17 mouse cellular contexts compared by ENCODE assay signal in the genomic region with DNA sequence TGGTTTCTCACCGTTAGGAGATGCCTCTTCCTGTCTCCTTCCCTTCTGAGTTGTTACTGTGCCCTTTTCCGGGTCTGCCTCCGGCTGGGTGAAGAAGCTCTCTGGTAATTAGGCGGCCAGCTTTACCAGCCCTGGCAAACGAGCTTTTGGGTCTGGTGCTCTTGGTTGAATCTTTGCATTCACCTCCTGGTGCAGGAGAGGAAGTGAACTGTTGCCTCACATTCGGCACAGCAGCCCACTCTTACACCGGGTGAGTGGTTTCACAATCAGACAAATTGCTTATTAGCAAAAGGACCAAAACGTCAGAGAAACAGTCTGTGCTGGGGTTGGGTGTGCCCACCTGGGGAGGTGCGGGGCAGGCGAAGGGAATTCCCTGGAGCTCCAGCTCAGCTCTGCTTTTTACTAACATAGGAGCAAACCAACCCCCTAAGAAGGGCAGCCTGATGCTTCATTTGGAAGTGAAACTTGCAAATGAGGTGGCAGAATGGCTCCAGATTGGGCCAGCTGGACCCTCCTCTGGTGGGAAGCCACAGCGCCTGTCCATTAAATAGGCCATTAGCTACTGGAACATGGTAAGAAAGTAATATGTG. TPM values are rescaled to one million over a fixed set of nuclear protein-coding genes. Genes with fewer than 3 reads are reported as not detected.
DNase-seq lines count a peak whose midpoint lies in the region; ATAC-seq and TF ChIP-seq lines count a peak whose summit lies in the region.
"Had no signal": no experiment of that assay in that cellular context is flagged by ENCODE, and none has a peak within 500 bp of the region (broad histone marks: within the 10 kb centered on the region; RNA-seq: fewer than 3 reads in every experiment).

No protein-coding gene starts in this region.

- H3K27me3 ChIP-seq in thymus, adult 2 months (ENCODE audit: control insufficient read depth, insufficient read depth, low read length), result no peaks in the 10 kb centered on the region
- H3K27me3 ChIP-seq in hindbrain, postnatal 0 days (ENCODE audit: insufficient read depth, low read length), result no peaks in the 10 kb centered on the region
- H3K27me3 ChIP-seq in hindbrain, embryonic 16.5 days (replicated peaks; ENCODE audit: control insufficient read depth, insufficient read depth, low read length), result no peaks in the 10 kb centered on the region
- H3K27me3 ChIP-seq: forebrain, embryonic 12.5 days; midbrain, embryonic 12.5 days had no signal

- no peak overlapping the region for H3K4me3 ChIP-seq in thymus, adult 2 months (ENCODE audit: control insufficient read depth, insufficient read depth, low read length)
- H3K4me3 ChIP-seq in hindbrain, postnatal 0 days (ENCODE audit: low read length), result no peak overlapping the region
- H3K4me3 ChIP-seq in hindbrain, embryonic 16.5 days (ENCODE audit: low read length), result no peak overlapping the region
- H3K4me3 ChIP-seq: forebrain, embryonic 12.5 days; midbrain, embryonic 12.5 days had no signal

- 12% methylated on average over 11 of the region's 11 CpGs for WGBS in thymus, adult 2 months
- WGBS in hindbrain, postnatal 0 days, result 76% methylated on average over 11 of the region's 11 CpGs
- 75% methylated on average over 11 of the region's 11 CpGs for WGBS in hindbrain, embryonic 16.5 days

- H3K27ac ChIP-seq in thymus, adult 2 months (ENCODE audit: control insufficient read depth, insufficient read depth, low read length), result peak overlapping the region; percentile 22; the same call in 1 of the 2 replicates
- no peak overlapping the region for H3K27ac ChIP-seq in hindbrain, postnatal 0 days
- no peak overlapping the region for H3K27ac ChIP-seq in hindbrain, embryonic 16.5 days (ENCODE audit: low read depth, low read length)
- H3K27ac ChIP-seq: forebrain, embryonic 12.5 days; midbrain, embryonic 12.5 days had no signal

- no peaks in the 10 kb centered on the region for H3K9me3 ChIP-seq in hindbrain, postnatal 0 days (ENCODE audit: low read length)
- H3K9me3 ChIP-seq in hindbrain, embryonic 16.5 days (ENCODE audit: control insufficient read depth, low read length), result no peaks in the 10 kb centered on the region
- H3K9me3 ChIP-seq: forebrain, embryonic 12.5 days; midbrain, embryonic 12.5 days had no signal

- DNase-seq in thymus, adult 2 months, result peak; percentile 12
- no peak for DNase-seq in thymus, adult 18-20 months
- peak; percentile 40 to 47 for DNase-seq in natural killer cell, adult 2 months (ENCODE audit: low spot score in 2 of 2)
- DNase-seq in hindbrain, postnatal 0 days (ENCODE audit: low spot score), result no peak
- no peak for DNase-seq in ovary, postnatal 10 days (ENCODE audit: low spot score)
- DNase-seq in heart, adult 9 months (ENCODE audit: low spot score in 2 of 2), result no peak
- DNase-seq: cerebellum, adult 11 months; gastrocnemius, postnatal 14 days; kidney, adult 2 months; right cerebral cortex, postnatal 4 days had no signal

- H3K4me1 ChIP-seq in thymus, adult 2 months (replicated peaks; ENCODE audit: control insufficient read depth, insufficient read depth, low read length), result peaks cover 13% of the 10 kb centered on the region
- H3K4me1 ChIP-seq in hindbrain, postnatal 0 days (ENCODE audit: insufficient read depth, low read length), result no peaks in the 10 kb centered on the region
- H3K4me1 ChIP-seq in hindbrain, embryonic 16.5 days (ENCODE audit: control insufficient read depth, insufficient read depth, low read depth, low read length), result no peaks in the 10 kb centered on the region
- H3K4me1 ChIP-seq: forebrain, embryonic 12.5 days; midbrain, embryonic 12.5 days had no signal

- no peak overlapping the region for H3K4me2 ChIP-seq in hindbrain, postnatal 0 days (ENCODE audit: low read depth, low read length)
- no peak overlapping the region for H3K4me2 ChIP-seq in hindbrain, embryonic 16.5 days (ENCODE audit: low read length)
- H3K4me2 ChIP-seq: forebrain, embryonic 12.5 days; midbrain, embryonic 12.5 days had no signal

- peak; percentile 43 to 70 for ATAC-seq in hematopoietic stem cell, adult 5-6 weeks (replicated peaks in 1 of 2; ENCODE audit: insufficient read depth in 1 of 2, low FRiP score in 2 of 2, low TSS enrichment in 1 of 2, low read depth in 1 of 2, poor library complexity in 2 of 2, severe bottlenecking in 2 of 2)
- ATAC-seq in hindbrain, postnatal 0 days, result no peak
- no peak for ATAC-seq in hindbrain, embryonic 16.5 days

- TF ChIP-seq CTCF in thymus, adult 2 months (IDR thresholded peaks at IDR 0.05; ENCODE audit: borderline replicate concordance, control insufficient read depth, extremely low read depth, insufficient read depth, low read length, poor library complexity), result no peak
- TF ChIP-seq CTCF in hindbrain, postnatal 0 days (IDR thresholded peaks at IDR 0.05; ENCODE audit: low read depth), result no peak

- no peak for TF ChIP-seq POLR2A in thymus, adult 2 months (IDR thresholded peaks at IDR 0.05; ENCODE audit: control insufficient read depth, extremely low read depth, insufficient read depth, low read length, poor library complexity)

- H3K9ac ChIP-seq in hindbrain, postnatal 0 days (replicated peaks; ENCODE audit: low read length), result no peak overlapping the region
- H3K9ac ChIP-seq in hindbrain, embryonic 16.5 days (ENCODE audit: low read depth, low read length), result no peak overlapping the region
- H3K9ac ChIP-seq: forebrain, embryonic 12.5 days; midbrain, embryonic 12.5 days had no signal

- H3K36me3 ChIP-seq in thymus, adult 2 months (ENCODE audit: control insufficient read depth, insufficient read depth, low read length), result peaks cover 75% of the 10 kb centered on the region
- H3K36me3 ChIP-seq in hindbrain, postnatal 0 days (ENCODE audit: insufficient read depth, low read length), result peaks cover 72% of the 10 kb centered on the region
- H3K36me3 ChIP-seq in hindbrain, embryonic 16.5 days (ENCODE audit: control insufficient read depth, insufficient read depth, low read length), result peaks cover 64% of the 10 kb centered on the region

RNA-seq across cellular contexts. Expression of a gene that starts 15.4 kb away (rescaled TPM):
- polyA plus RNA-seq in thymus, adult 2 months (2012; rRNA removed), result 60.8 and 80.1 TPM in 2 replicates
- total RNA-seq in hematopoietic stem cell, adult 5-6 weeks (2017), result 57.9 and 64.0 TPM in 2 replicates
- total RNA-seq in hindbrain, postnatal 0 days (2014; rRNA removed), result 51.5 and 59.9 TPM in 2 replicates
- polyA plus RNA-seq in hindbrain, postnatal 0 days (2015; fragmentation: Nextera tagmentation; extraction: Ambion mirVana), result 62.9 and 64.1 TPM in 2 replicates
- polyA plus RNA-seq in hindbrain, embryonic 16.5 days (2015; fragmentation: Nextera tagmentation; extraction: Ambion mirVana), result 76.5 and 88.8 TPM in 2 replicates

RNA-seq across cellular contexts. Expression of a gene that starts 23.5 kb away (rescaled TPM):
- 0.29 and 0.65 TPM in 2 replicates for polyA plus RNA-seq in thymus, adult 2 months (2012; rRNA removed)
- not detected in 2 replicates for total RNA-seq in hematopoietic stem cell, adult 5-6 weeks (2017)
- not detected in 2 replicates for total RNA-seq in hindbrain, postnatal 0 days (2014; rRNA removed)
- polyA plus RNA-seq in hindbrain, postnatal 0 days (2015; fragmentation: Nextera tagmentation; extraction: Ambion mirVana), result not detected in 2 replicates
- polyA plus RNA-seq in hindbrain, embryonic 16.5 days (2015; fragmentation: Nextera tagmentation; extraction: Ambion mirVana), result not detected in 2 replicates
- total RNA-seq: adrenal gland, adult 18-20 months; gastrocnemius, postnatal 14 days; layer of hippocampus, postnatal 14 days had no signal
- polyA plus RNA-seq: forebrain, embryonic 12.5 days; heart, postnatal 0 days; midbrain, embryonic 12.5 days had no signal

RNA-seq across cellular contexts. Expression of a gene that starts 40.7 kb away (rescaled TPM):
- 196 TPM in 2 replicates for polyA plus RNA-seq in thymus, adult 2 months (2012; rRNA removed)
- total RNA-seq in hematopoietic stem cell, adult 5-6 weeks (2017), result 100 and 102 TPM in 2 replicates
- total RNA-seq in hindbrain, postnatal 0 days (2014; rRNA removed), result 56.2 and 58.7 TPM in 2 replicates
- polyA plus RNA-seq in hindbrain, postnatal 0 days (2015; fragmentation: Nextera tagmentation; extraction: Ambion mirVana), result 52.7 and 60.8 TPM in 2 replicates
- 71.8 and 89.7 TPM in 2 replicates for polyA plus RNA-seq in hindbrain, embryonic 16.5 days (2015; fragmentation: Nextera tagmentation; extraction: Ambion mirVana)

RNA-seq across cellular contexts. Expression of a gene that starts 52.0 kb away (rescaled TPM):
- 5.3 and 6.8 TPM in 2 replicates for polyA plus RNA-seq in thymus, adult 2 months (2012; rRNA removed)
- 2.8 and 4.5 TPM in 2 replicates for total RNA-seq in hematopoietic stem cell, adult 5-6 weeks (2017)
- 5.6 and 13.0 TPM in 2 replicates for total RNA-seq in hindbrain, postnatal 0 days (2014; rRNA removed)
- 1.6 and 2.1 TPM in 2 replicates for polyA plus RNA-seq in hindbrain, postnatal 0 days (2015; fragmentation: Nextera tagmentation; extraction: Ambion mirVana)
- 2.4 TPM in 2 replicates for polyA plus RNA-seq in hindbrain, embryonic 16.5 days (2015; fragmentation: Nextera tagmentation; extraction: Ambion mirVana)
- total RNA-seq: adrenal gland, adult 18-20 months had no signal

Comparison
In these comparisons a context has a peak if more than half of its experiments do, and no peak if none do; other contexts are left out.
1. DNase-seq: peak in thymus, adult 2 months (single experiment) and natural killer cell, adult 2 months (2 of 2); none in thymus, adult 18-20 months (0 of 2), hindbrain, postnatal 0 days (single experiment), ovary, postnatal 10 days (single experiment) and heart, adult 9 months (0 of 2).
2. ATAC-seq: peak in hematopoietic stem cell, adult 5-6 weeks (2 of 2); none in hindbrain, postnatal 0 days (single experiment) and hindbrain, embryonic 16.5 days (single experiment).